ENCODE assay signal across 11 mouse cellular contexts in the genomic region with DNA sequence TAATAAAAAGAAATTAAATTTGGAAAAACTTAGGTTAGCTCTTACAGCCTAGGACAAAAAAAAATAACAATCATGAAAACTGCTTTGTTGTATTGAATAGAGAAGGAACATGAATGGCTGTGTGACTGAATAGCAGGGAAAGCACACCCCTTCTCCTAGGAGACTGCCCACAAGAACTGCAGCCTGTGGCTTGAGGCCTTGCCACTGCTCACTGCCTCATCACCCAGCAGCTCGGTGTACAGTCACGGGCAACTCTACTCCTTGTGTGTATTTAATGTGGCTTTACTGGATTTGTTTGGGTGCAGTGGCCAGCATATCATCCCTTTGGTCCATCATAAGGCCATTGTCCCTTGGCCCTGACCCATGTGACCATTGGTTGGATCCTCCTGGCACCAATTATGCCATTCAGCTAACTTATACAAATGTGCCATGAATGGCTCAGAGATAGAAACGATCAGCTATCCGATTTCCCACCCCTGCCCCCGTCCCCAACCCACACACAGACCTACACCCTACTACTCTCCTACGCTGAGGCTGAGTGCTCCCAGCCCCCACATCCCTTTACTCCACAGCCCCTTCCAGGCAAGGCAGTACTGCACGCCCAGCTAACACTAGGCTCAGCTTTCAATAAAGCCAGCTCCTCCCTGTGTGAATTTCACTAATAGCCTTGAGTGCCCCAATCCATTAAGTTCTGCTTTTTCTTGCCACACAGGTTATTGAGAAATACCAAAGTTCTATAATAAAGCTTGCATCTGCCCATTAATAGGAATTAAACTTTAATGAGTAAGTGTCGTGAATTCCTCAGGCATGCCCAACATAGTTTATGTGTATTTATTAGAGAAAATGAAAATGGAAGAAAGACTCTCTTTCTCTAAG.
A peak's percentile ranks its signal among the peaks of the same experiment; 100 is the strongest.
DNase-seq lines count a peak whose midpoint lies in the region; ATAC-seq and TF ChIP-seq lines count a peak whose summit lies in the region.
"Had no signal": no experiment of that assay in that cellular context is flagged by ENCODE, and none has a peak within 500 bp of the region (broad histone marks: within the 10 kb centered on the region; RNA-seq: fewer than 3 reads in every experiment).

No protein-coding gene starts in this region.

- H3K36me3 ChIP-seq in kidney, embryonic 15.5 days, result no peaks in the 10 kb centered on the region
- no peaks in the 10 kb centered on the region for H3K36me3 ChIP-seq in kidney, adult 2 months (ENCODE audit: control insufficient read depth, insufficient read depth, low read length)
- H3K36me3 ChIP-seq in embryonic facial prominence, embryonic 14.5 days (ENCODE audit: control insufficient read depth, insufficient read depth, low read length), result no peaks in the 10 kb centered on the region
- H3K36me3 ChIP-seq in hindbrain, embryonic 15.5 days, result no peaks in the 10 kb centered on the region
- no peaks in the 10 kb centered on the region for H3K36me3 ChIP-seq in midbrain, embryonic 15.5 days (replicated peaks)
- H3K36me3 ChIP-seq: liver, embryonic 15.5 days had no signal

- H3K27ac ChIP-seq in kidney, embryonic 15.5 days, result no peak overlapping the region
- no peak overlapping the region for H3K27ac ChIP-seq in kidney, adult 2 months (ENCODE audit: insufficient read depth, low read depth, low read length)
- H3K27ac ChIP-seq in embryonic facial prominence, embryonic 14.5 days (replicated peaks; ENCODE audit: low read depth, low read length), result no peak overlapping the region
- H3K27ac ChIP-seq in hindbrain, embryonic 15.5 days (replicated peaks), result peak overlapping the region; percentile 62
- no peak overlapping the region for H3K27ac ChIP-seq in midbrain, embryonic 15.5 days
- H3K27ac ChIP-seq: liver, embryonic 15.5 days had no signal

- H3K9ac ChIP-seq in kidney, embryonic 15.5 days, result no peak overlapping the region
- no peak overlapping the region for H3K9ac ChIP-seq in embryonic facial prominence, embryonic 14.5 days (ENCODE audit: low read depth, low read length)
- H3K9ac ChIP-seq in hindbrain, embryonic 15.5 days, result no peak overlapping the region
- H3K9ac ChIP-seq in midbrain, embryonic 15.5 days, result no peak overlapping the region
- H3K9ac ChIP-seq: liver, embryonic 15.5 days had no signal

- H3K4me2 ChIP-seq in kidney, embryonic 15.5 days, result no peak overlapping the region
- H3K4me2 ChIP-seq in embryonic facial prominence, embryonic 14.5 days (ENCODE audit: low read depth, low read length), result no peak overlapping the region
- 0 out of 2 replicates have a peak overlapping the region, but pooled peaks have one; percentile 2 for H3K4me2 ChIP-seq in hindbrain, embryonic 15.5 days
- H3K4me2 ChIP-seq in midbrain, embryonic 15.5 days, result no peak overlapping the region
- H3K4me2 ChIP-seq: liver, embryonic 15.5 days had no signal

- no peak for TF ChIP-seq CTCF in kidney, adult 2 months (conservative IDR thresholded peaks at IDR 0.05; ENCODE audit: insufficient read depth, insufficient read length, low read depth, low read length)

- no peak for TF ChIP-seq POLR2A in kidney, adult 2 months (IDR thresholded peaks at IDR 0.05; ENCODE audit: low read depth, low read length)

- no peak for DNase-seq in kidney, adult 2 months
- peak; percentile 27 for DNase-seq in embryonic facial prominence, embryonic 14.5 days (ENCODE audit: low spot score)
- DNase-seq in heart, postnatal 36 days, result no peak
- DNase-seq in spleen, postnatal 10 days (ENCODE audit: low spot score in 2 of 2), result no peak
- DNase-seq in B cell, adult 2 months, result no peak
- DNase-seq: thymus, postnatal 25 days had no signal

- 30% methylated on average over 8 of the region's 8 CpGs for WGBS in kidney, embryonic 15.5 days
- 65% methylated on average over 8 of the region's 8 CpGs for WGBS in kidney, adult 2 months
- WGBS in embryonic facial prominence, embryonic 14.5 days, result 45% methylated on average over 8 of the region's 8 CpGs
- WGBS in hindbrain, embryonic 15.5 days, result 20% methylated on average over 8 of the region's 8 CpGs
- WGBS in midbrain, embryonic 15.5 days, result 27% methylated on average over 8 of the region's 8 CpGs

- ATAC-seq in kidney, embryonic 15.5 days (replicated peaks; ENCODE audit: low FRiP score), result peak; percentile 76
- ATAC-seq in embryonic facial prominence, embryonic 14.5 days (ENCODE audit: low read depth), result peak; percentile 70
- ATAC-seq in hindbrain, embryonic 15.5 days (ENCODE audit: low FRiP score, low read depth), result peak; percentile 84
- peak; percentile 65; the same call in 1 of the 2 replicates for ATAC-seq in midbrain, embryonic 15.5 days (replicated peaks)

- H3K27me3 ChIP-seq in kidney, embryonic 15.5 days, result no peaks in the 10 kb centered on the region
- H3K27me3 ChIP-seq in kidney, adult 2 months (replicated peaks; ENCODE audit: control insufficient read depth, insufficient read depth, low read length), result no peaks in the 10 kb centered on the region
- H3K27me3 ChIP-seq in embryonic facial prominence, embryonic 14.5 days (replicated peaks; ENCODE audit: control insufficient read depth, insufficient read depth, low read length), result no peaks in the 10 kb centered on the region
- no peaks in the 10 kb centered on the region for H3K27me3 ChIP-seq in hindbrain, embryonic 15.5 days
- no peaks in the 10 kb centered on the region for H3K27me3 ChIP-seq in midbrain, embryonic 15.5 days (replicated peaks)
- H3K27me3 ChIP-seq: liver, embryonic 15.5 days had no signal

- intact Hi-C loops in heart, postnatal 36 days (cut with DNase I), result no loop called here

- H3K4me1 ChIP-seq in kidney, embryonic 15.5 days, result peaks cover 17% of the 10 kb centered on the region
- H3K4me1 ChIP-seq in kidney, adult 2 months (ENCODE audit: control insufficient read depth, insufficient read depth, low read length), result no peaks in the 10 kb centered on the region
- peaks cover 5% of the 10 kb centered on the region; the same call in 1 of the 2 replicates for H3K4me1 ChIP-seq in embryonic facial prominence, embryonic 14.5 days (ENCODE audit: control insufficient read depth, insufficient read depth, low read length)
- peaks cover 34% of the 10 kb centered on the region for H3K4me1 ChIP-seq in hindbrain, embryonic 15.5 days (replicated peaks)
- H3K4me1 ChIP-seq in midbrain, embryonic 15.5 days, result peaks cover 21% of the 10 kb centered on the region

- H3K9me3 ChIP-seq in kidney, embryonic 15.5 days (replicated peaks), result no peaks in the 10 kb centered on the region
- H3K9me3 ChIP-seq in embryonic facial prominence, embryonic 14.5 days (ENCODE audit: control insufficient read depth, low read length), result no peaks in the 10 kb centered on the region
- no peaks in the 10 kb centered on the region for H3K9me3 ChIP-seq in hindbrain, embryonic 15.5 days
- no peaks in the 10 kb centered on the region for H3K9me3 ChIP-seq in midbrain, embryonic 15.5 days
- H3K9me3 ChIP-seq: liver, embryonic 15.5 days had no signal

- no peak overlapping the region for H3K4me3 ChIP-seq in kidney, embryonic 15.5 days (replicated peaks)
- H3K4me3 ChIP-seq in kidney, adult 2 months (ENCODE audit: insufficient read depth, low read depth, low read length), result no peak overlapping the region
- no peak overlapping the region for H3K4me3 ChIP-seq in embryonic facial prominence, embryonic 14.5 days (ENCODE audit: low read depth, low read length)
- no peak overlapping the region for H3K4me3 ChIP-seq in hindbrain, embryonic 15.5 days
- H3K4me3 ChIP-seq in midbrain, embryonic 15.5 days, result no peak overlapping the region
- H3K4me3 ChIP-seq: liver, embryonic 15.5 days; myocyte had no signal
